Mouse (Mus musculus) neural tube, embryonic 10.5 days (tissue): ENCODE data around the gene Klhl22.

Source experiments
- DNase-seq: peaks from one replicate; pipeline ENCODE4 v3.0.0-alpha.2; 2017; ENCODE audit warnings: low spot score; ENCODE audit errors: extremely low spot score

Gene Klhl22

DNA sequence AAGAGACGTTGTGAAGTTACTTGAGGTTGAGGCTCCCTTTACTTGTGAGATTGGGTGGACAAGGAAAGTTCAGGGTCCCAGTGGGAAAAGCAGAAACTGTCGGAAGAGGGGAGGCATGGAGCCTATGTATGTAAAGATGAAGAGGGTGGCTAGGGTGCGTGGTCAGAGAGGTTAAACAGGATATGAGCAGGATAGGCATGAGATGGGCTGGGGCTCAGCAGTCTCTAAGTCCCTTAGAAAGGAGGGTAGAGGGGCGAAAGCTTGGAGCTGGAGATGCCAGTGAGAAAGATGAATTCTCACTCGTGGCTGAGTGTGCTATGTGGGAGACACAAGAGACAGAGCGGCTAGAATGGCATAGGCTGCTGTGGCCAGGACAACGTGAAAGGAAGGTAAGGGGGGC is 73.4 kb downstream of the Klhl22 start, which contains the start of gene B830017H08Rik:
Gene B830017H08Rik, plus strand, starts transcription at position 301 of the 400 bp plus-strand sequence.
- no peak for DNase-seq

GRCm38 (mm10) chr16:17833321-17833680 is 73.9 kb downstream of the Klhl22 start:
- peak; percentile 72 for DNase-seq

DNA sequence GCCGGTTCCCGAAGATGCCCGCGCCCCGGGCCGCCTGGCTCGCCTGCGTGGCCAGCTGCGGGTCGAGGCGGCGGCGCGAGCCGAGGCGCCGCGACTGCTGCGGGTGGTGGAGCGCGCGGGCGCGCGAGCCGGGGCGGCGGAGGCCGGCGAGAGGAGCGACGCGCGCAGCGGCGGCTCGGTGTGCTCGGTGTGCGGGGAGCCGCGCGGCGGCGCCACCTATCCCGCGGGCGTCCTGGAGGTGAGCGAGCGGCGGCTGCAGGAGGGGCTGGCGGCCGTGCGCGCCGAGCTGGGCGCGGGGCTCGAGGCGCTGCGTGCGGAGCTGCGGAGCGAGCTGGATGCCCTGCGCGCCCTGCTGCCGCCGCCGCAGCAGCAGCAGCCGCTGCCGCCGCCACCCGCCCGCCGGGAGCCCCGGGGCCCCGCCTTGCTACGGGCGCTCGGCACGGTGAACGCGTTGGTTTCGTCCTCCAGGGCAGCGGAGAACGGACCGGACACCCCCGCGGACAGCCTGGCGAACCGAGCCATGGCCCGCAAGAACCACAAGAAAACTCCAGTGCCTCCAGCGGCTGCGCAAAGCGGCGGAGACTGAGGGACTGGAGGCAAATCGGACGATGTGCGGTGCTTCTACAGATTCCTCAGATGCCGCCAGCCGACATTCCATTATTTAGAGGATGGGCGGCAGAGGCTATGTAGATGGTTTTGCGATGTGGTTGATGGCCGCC is 74.4 kb downstream of the Klhl22 start:
- peak; percentile 75 for DNase-seq

- no peak for DNase-seq
Measured at GRCm38 (mm10) chr16:17834543-17834942, 75.1 kb downstream of the Klhl22 start.

GRCm38 (mm10) chr16:17835481-17835880 is 76.1 kb downstream of the Klhl22 start:
- DNase-seq = no peak

DNA sequence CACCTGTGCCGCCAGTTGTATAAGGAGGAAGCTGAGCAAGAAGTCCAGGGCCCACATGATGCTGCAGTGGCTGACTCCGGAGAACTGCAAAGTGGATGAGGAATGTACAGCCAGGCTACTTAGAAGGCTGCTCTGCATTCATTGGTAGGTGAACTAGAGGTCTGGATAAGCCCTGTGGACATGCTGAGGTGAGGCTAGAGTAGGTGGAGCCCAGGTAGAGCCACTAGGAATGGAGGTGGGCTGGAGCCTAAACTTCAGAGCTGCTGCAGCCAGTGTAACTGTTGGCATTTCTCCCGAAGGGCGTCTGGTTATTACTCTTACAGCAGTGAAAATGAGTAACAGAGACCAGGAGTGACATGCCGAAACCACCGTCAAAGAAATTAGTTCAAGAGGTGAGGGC is 78.6 kb downstream of the Klhl22 start, which contains the start of gene Car15:
Gene Car15, minus strand, starts transcription at position 314 of the 400 bp plus-strand sequence.
- DNase-seq = no peak

DNA sequence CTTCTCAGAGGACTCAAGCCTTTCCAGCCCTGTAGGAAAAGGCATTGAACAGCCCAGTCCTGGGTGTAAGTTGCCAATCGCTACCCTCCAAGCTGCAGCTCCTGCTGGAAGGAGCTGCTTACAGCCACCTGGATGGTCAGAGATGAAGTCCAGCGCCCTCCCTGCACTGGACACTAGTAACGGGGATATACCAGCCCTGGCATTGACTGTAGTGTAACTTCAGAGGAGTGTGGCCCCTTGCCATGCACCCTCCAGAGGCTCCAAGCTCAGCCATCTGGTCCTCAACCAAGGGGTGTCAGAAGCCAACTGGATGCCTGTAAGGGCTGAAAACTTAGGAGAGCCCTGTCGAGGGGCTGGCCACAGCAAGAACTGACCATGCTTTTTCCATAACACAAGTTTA is 80.6 kb downstream of the Klhl22 start:
- no peak for DNase-seq

DNA sequence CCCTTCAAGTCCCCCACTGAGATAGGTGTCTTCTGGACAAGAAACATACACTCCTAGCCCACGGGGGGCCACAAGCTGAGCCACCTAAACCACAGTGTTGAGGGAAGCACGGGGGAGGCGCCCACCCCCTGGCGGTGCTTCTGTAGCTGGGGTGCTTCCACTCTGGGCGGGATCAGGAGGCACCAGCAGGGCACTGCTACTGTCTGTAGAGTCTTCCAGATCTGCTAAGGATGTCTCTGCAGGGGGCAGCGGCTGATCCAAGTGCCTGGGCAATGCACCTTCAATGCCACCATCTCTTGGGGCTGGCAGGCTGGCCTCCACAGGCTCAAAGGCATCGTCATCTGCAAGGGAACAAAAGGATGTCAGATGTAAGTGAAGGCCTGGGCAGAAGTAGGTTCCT is 83.0 kb downstream of the Klhl22 start:
- no peak for DNase-seq
